Mouse (Mus musculus): ENCODE data around the gene Gm13288. TPM values are rescaled to one million over a fixed set of nuclear protein-coding genes. Genes with fewer than 3 reads are reported as not detected.
"Not testable (repeated sequence)": the region's sequence is repeated elsewhere in the genome, so short reads cannot be mapped to it uniquely, and the experiment has no call there.

Gm13288 gene
- polyA plus RNA-seq, 1 experiment from 2014 or later = 0.09 TPM

DNA sequence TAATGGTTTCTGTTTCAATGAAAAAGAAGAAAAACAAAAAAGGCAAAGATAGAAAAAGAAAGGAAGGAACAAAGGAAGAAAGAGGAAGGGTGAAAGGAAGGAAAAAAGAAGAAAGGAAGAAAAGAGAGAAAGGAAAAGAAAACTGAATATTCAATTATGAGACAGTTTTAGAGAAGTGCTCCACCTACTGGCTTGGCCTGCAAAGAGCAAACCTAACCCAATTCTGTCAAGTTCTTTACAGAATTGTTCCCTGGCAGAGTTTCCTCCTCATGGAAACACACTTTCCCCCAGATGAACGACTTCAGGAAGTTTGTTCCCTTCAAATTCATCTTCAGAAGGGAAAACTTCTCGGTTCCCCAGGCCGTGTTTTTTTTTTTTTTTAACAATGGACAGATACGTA is 17.7 kb downstream of the Gm13288 start:
- WGBS = 29% methylated on average over 4 of the region's 4 CpGs
- no peaks in the 10 kb centered on the region for H3K36me3 ChIP-seq
- no peak for DNase-seq (ENCODE audit: low spot score)
- no peaks in the 10 kb centered on the region for H3K9me3 ChIP-seq (replicated peaks)
- H3K4me3 ChIP-seq = no peak overlapping the region
- H3K27me3 ChIP-seq (ENCODE audit: low read depth, poor library complexity, severe bottlenecking) = no peaks in the 10 kb centered on the region
- H3K27ac ChIP-seq (replicated peaks) = no peak overlapping the region
- no peaks in the 10 kb centered on the region for H3K4me1 ChIP-seq

DNA sequence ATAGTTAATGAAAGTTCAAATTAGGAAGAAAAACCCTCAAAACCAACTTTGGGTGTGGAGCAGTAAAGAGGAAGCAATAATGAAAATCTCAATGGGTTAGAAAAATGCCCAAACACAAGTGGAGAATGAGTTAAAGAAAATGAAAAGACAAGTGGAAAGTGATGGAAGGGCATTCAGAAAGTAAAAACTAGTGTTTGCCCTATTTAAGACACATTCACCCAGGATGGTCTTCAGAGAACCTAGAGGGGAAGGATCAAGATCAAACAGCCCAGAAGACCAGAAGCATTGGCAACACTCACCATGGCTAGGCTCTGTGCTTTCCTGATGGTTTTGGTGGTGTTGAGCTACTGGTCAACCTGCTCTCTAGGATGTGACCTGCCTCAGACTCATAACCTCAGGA is 21.8 kb downstream of the Gm13288 start, which contains the start of gene Ifna6:
Gene Ifna6 (plus strand): TSS at position 301 of the 400 bp plus-strand sequence.
- not testable (repeated sequence) for H3K27me3 ChIP-seq (ENCODE audit: low read depth, poor library complexity, severe bottlenecking); H3K4me1 ChIP-seq; H3K9me3 ChIP-seq (replicated peaks); H3K27ac ChIP-seq (replicated peaks); H3K4me3 ChIP-seq; H3K36me3 ChIP-seq; DNase-seq (ENCODE audit: low spot score)

DNA sequence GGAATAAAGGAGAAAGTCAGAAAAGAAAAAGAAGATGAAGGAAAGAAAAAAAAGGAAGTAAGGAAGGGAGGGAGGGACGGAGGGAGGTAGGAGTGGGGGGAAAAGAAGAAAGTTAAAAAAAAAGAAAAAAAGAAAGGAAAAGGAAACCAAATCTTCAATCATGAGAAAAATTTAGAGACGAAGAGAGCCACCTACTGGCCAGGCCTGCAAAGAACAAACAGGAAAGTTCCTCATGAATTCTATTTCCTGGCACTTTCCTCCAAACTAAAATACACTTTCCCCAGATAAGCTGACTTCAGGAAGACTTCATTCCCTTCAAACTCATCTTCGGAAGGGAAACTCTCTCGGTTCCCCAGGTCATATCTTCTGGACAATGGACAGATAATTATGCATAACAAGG is 25.2 kb downstream of the Gm13288 start:
- Histone ChIP-seq H3K36me3 (no peaks in the 10 kb centered on the region), H3K4me3 (no peak overlapping the region), H3K4me1 (no peaks in the 10 kb centered on the region), H3K27ac (replicated peaks) (no peak overlapping the region), H3K27me3 (ENCODE audit: low read depth, poor library complexity, severe bottlenecking) (no peaks in the 10 kb centered on the region), H3K9me3 (replicated peaks) (no peaks in the 10 kb centered on the region)
- WGBS = 31% methylated on average over 4 of the region's 4 CpGs
- DNase-seq (ENCODE audit: low spot score) = no peak

DNA sequence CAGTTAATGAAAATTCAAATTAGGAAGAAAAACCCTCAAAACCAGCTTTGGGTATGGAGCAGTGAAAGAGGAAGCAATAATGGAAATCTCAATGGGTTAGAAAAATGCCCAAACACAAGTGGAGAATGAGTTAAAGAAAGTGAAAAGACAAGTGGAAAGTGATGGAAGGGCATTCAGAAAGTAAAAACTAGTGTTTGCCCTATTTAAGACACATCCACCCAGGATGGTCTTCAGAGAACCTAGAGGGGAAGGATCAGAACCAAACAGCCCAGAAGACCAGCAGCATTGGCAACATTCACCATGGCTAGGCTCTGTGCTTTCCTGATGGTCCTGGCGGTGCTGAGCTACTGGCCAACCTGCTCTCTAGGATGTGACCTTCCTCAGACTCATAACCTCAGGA is 29.9 kb downstream of the Gm13288 start, which contains the start of gene Ifna5:
Gene Ifna5 (plus strand): TSS at position 301 of the 400 bp plus-strand sequence.
- not testable (repeated sequence) for H3K36me3 ChIP-seq; H3K27ac ChIP-seq (replicated peaks); H3K4me3 ChIP-seq; H3K4me1 ChIP-seq; DNase-seq (ENCODE audit: low spot score); H3K27me3 ChIP-seq (ENCODE audit: low read depth, poor library complexity, severe bottlenecking); H3K9me3 ChIP-seq (replicated peaks)
- WGBS = 70% methylated on average over 1 of the region's 1 CpGs

DNA sequence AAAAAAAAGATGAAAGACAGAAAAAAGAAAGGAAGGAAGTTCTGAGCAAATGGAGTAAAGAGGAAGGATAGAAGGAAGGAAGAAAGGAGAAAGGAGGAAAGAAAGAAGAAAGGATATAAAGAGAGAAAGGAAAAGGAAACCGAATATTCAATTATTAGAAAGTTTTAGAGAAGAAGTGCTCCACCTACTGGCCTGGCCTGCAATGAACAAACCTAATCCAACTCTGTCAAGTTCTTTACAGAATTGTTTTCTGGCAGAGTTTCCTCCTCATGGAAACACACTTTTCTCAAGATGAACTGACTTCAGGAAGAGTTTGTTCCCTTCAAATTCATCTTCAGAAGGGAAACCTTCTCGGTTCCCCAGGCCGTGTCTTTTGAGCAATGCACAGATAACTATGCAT is 33.5 kb downstream of the Gm13288 start:
- Histone ChIP-seq H3K27me3 (ENCODE audit: low read depth, poor library complexity, severe bottlenecking) (no peaks in the 10 kb centered on the region), H3K4me3 (no peak overlapping the region), H3K9me3 (replicated peaks) (no peaks in the 10 kb centered on the region), H3K36me3 (no peaks in the 10 kb centered on the region), H3K27ac (replicated peaks) (no peak overlapping the region), H3K4me1 (no peaks in the 10 kb centered on the region)
- no peak for DNase-seq (ENCODE audit: low spot score)
- WGBS = 59% methylated on average over 3 of the region's 3 CpGs

GRCm38 (mm10) chr4:88840058-88840457 is 34.7 kb downstream of the Gm13288 start:
- Histone ChIP-seq H3K27me3 (ENCODE audit: low read depth, poor library complexity, severe bottlenecking) (no peaks in the 10 kb centered on the region), H3K27ac (replicated peaks) (no peak overlapping the region), H3K4me1 (no peaks in the 10 kb centered on the region), H3K9me3 (replicated peaks) (no peaks in the 10 kb centered on the region), H3K36me3 (no peaks in the 10 kb centered on the region), H3K4me3 (no peak overlapping the region)
- no peak for DNase-seq (ENCODE audit: low spot score)
- 86% methylated on average over 3 of the region's 3 CpGs for WGBS

GRCm38 (mm10) chr4:88841438-88841911 is 36.1 kb downstream of the Gm13288 start, which contains the start of gene Ifna4:
Gene Ifna4, plus strand, starts transcription at chr4:88841861.
- H3K27me3 ChIP-seq (ENCODE audit: low read depth, poor library complexity, severe bottlenecking) = no peaks in the 10 kb centered on the region
- 49% methylated on average over 2 of the region's 2 CpGs for WGBS
- H3K9me3 ChIP-seq (replicated peaks) = no peaks in the 10 kb centered on the region
- no peak for DNase-seq (ENCODE audit: low spot score)
- H3K27ac ChIP-seq (replicated peaks) = no peak within 1 kb of the TSS
- H3K4me1 ChIP-seq = no peaks in the 10 kb centered on the region
- H3K4me3 ChIP-seq = no peak within 1 kb of the TSS
- H3K36me3 ChIP-seq = no peaks in the 10 kb centered on the region

GRCm38 (mm10) chr4:88845334-88845733 is 40.0 kb downstream of the Gm13288 start:
- Histone ChIP-seq H3K4me1 (no peaks in the 10 kb centered on the region), H3K36me3 (no peaks in the 10 kb centered on the region), H3K4me3 (no peak overlapping the region), H3K9me3 (replicated peaks) (no peaks in the 10 kb centered on the region), H3K27me3 (ENCODE audit: low read depth, poor library complexity, severe bottlenecking) (0 out of 2 replicates have a peak, but pooled peaks cover 5% of the 10 kb centered on the region), H3K27ac (replicated peaks) (no peak overlapping the region)
- no peak for DNase-seq (ENCODE audit: low spot score)
- WGBS = 56% methylated on average over 2 of the region's 2 CpGs

GRCm38 (mm10) chr4:88849698-88850097 is 44.4 kb downstream of the Gm13288 start, which contains the start of gene Ifna1:
Gene Ifna1, plus strand, starts transcription at chr4:88850087.
- Histone ChIP-seq H3K27ac (replicated peaks) (no peak within 1 kb of the TSS), H3K4me1 (peaks cover 8% of the 10 kb centered on the region), H3K36me3 (no peaks in the 10 kb centered on the region), H3K27me3 (ENCODE audit: low read depth, poor library complexity, severe bottlenecking) (0 out of 2 replicates have a peak, but pooled peaks cover 9% of the 10 kb centered on the region), H3K9me3 (replicated peaks) (no peaks in the 10 kb centered on the region), H3K4me3 (no peak within 1 kb of the TSS)
- 86% methylated on average over 1 of the region's 1 CpGs for WGBS
- DNase-seq (ENCODE audit: low spot score) = no peak

- no peak overlapping the region for H3K27ac ChIP-seq (replicated peaks)
- no peaks in the 10 kb centered on the region for H3K9me3 ChIP-seq (replicated peaks)
- no peak overlapping the region for H3K4me3 ChIP-seq
- 37% methylated on average over 4 of the region's 4 CpGs for WGBS
- H3K36me3 ChIP-seq = no peaks in the 10 kb centered on the region
- no peak for DNase-seq (ENCODE audit: low spot score)
- H3K27me3 ChIP-seq (ENCODE audit: low read depth, poor library complexity, severe bottlenecking) = 0 out of 2 replicates have a peak, but pooled peaks cover 9% of the 10 kb centered on the region
- H3K4me1 ChIP-seq = peaks cover 8% of the 10 kb centered on the region
These were observed 45.9 kb downstream of the Gm13288 start for GRCm38 (mm10) chr4:88851026-88851763.

Other genes with a start within 250 kb of the Gm13288 start
- not detected in 2 replicates for gene Ifna15, start 247.3 kb upstream of the Gm13288 start, polyA plus RNA-seq (2016; fragmentation: Nextera tagmentation; extraction: Ambion mirVana)
- not detected in 2 replicates for gene Ifna14, start 233.7 kb upstream of the Gm13288 start, polyA plus RNA-seq (2016; fragmentation: Nextera tagmentation; extraction: Ambion mirVana)
- gene Ifna9, start 213.1 kb upstream of the Gm13288 start, polyA plus RNA-seq (2016; fragmentation: Nextera tagmentation; extraction: Ambion mirVana) = not detected in 2 replicates
- not detected in 2 replicates for gene Ifna12, start 202.2 kb upstream of the Gm13288 start, polyA plus RNA-seq (2016; fragmentation: Nextera tagmentation; extraction: Ambion mirVana)
- not detected in 2 replicates for gene C87499, start 171.1 kb upstream of the Gm13288 start, polyA plus RNA-seq (2016; fragmentation: Nextera tagmentation; extraction: Ambion mirVana)
- not detected in 2 replicates for gene Ifna13, start 161.1 kb upstream of the Gm13288 start, polyA plus RNA-seq (2016; fragmentation: Nextera tagmentation; extraction: Ambion mirVana)
- gene Ifna16, start 128.6 kb upstream of the Gm13288 start, polyA plus RNA-seq (2016; fragmentation: Nextera tagmentation; extraction: Ambion mirVana) = not detected in 2 replicates
- gene Ifna2, start 121.6 kb upstream of the Gm13288 start, polyA plus RNA-seq (2016; fragmentation: Nextera tagmentation; extraction: Ambion mirVana) = not detected in 2 replicates
- not detected in 2 replicates for gene Ifnab, start 114.2 kb upstream of the Gm13288 start, polyA plus RNA-seq (2016; fragmentation: Nextera tagmentation; extraction: Ambion mirVana)
- 0.80 and 1.1 TPM in 2 replicates for gene Gm26566, start 83.7 kb upstream of the Gm13288 start, polyA plus RNA-seq (2016; fragmentation: Nextera tagmentation; extraction: Ambion mirVana)
- 95.6 and 111 TPM in 2 replicates for gene Klhl9, start 83.1 kb upstream of the Gm13288 start, polyA plus RNA-seq (2016; fragmentation: Nextera tagmentation; extraction: Ambion mirVana)
- not detected in 2 replicates for gene Gm13271, start 50.7 kb upstream of the Gm13288 start, polyA plus RNA-seq (2016; fragmentation: Nextera tagmentation; extraction: Ambion mirVana)
- gene Gm13283, start 45.4 kb upstream of the Gm13288 start, polyA plus RNA-seq (2016; fragmentation: Nextera tagmentation; extraction: Ambion mirVana) = 0.19 and 0.32 TPM in 2 replicates
- gene Gm13290, start 31.7 kb upstream of the Gm13288 start, polyA plus RNA-seq (2016; fragmentation: Nextera tagmentation; extraction: Ambion mirVana) = 0.29 TPM in 1 of 2 replicates, not detected in the other
- not detected in 2 replicates for gene Gm13289, start 28.6 kb upstream of the Gm13288 start, polyA plus RNA-seq (2016; fragmentation: Nextera tagmentation; extraction: Ambion mirVana)
- gene Gm13272, start 25.7 kb upstream of the Gm13288 start, polyA plus RNA-seq (2016; fragmentation: Nextera tagmentation; extraction: Ambion mirVana) = not detected in 2 replicates
- gene Ifnz, start 23.4 kb upstream of the Gm13288 start, polyA plus RNA-seq (2016; fragmentation: Nextera tagmentation; extraction: Ambion mirVana) = 0.51 TPM in 1 of 2 replicates, not detected in the other
- gene Gm13276, start 19.8 kb upstream of the Gm13288 start, polyA plus RNA-seq (2016; fragmentation: Nextera tagmentation; extraction: Ambion mirVana) = not detected in 2 replicates
- not detected in 2 replicates for gene Gm13277, start 16.9 kb upstream of the Gm13288 start, polyA plus RNA-seq (2016; fragmentation: Nextera tagmentation; extraction: Ambion mirVana)
- not detected in 2 replicates for gene Gm13278, start 14.0 kb upstream of the Gm13288 start, polyA plus RNA-seq (2016; fragmentation: Nextera tagmentation; extraction: Ambion mirVana)
- 0.34 TPM in 1 of 2 replicates, not detected in the other for gene Gm13275, start 11.0 kb upstream of the Gm13288 start, polyA plus RNA-seq (2016; fragmentation: Nextera tagmentation; extraction: Ambion mirVana)
- gene Gm13279, start 8.1 kb upstream of the Gm13288 start, polyA plus RNA-seq (2016; fragmentation: Nextera tagmentation; extraction: Ambion mirVana) = not detected in 2 replicates
- gene Gm13285, start 5.9 kb upstream of the Gm13288 start, polyA plus RNA-seq (2016; fragmentation: Nextera tagmentation; extraction: Ambion mirVana) = 0.62 TPM in 1 of 2 replicates, not detected in the other
- gene Gm13287, start 2.3 kb upstream of the Gm13288 start, polyA plus RNA-seq (2016; fragmentation: Nextera tagmentation; extraction: Ambion mirVana) = not detected in 2 replicates
- gene Ifna7, start 10.7 kb downstream of the Gm13288 start, polyA plus RNA-seq (2016; fragmentation: Nextera tagmentation; extraction: Ambion mirVana) = not detected in 2 replicates
- gene Ifna11, start 14.4 kb downstream of the Gm13288 start, polyA plus RNA-seq (2016; fragmentation: Nextera tagmentation; extraction: Ambion mirVana) = not detected in 2 replicates
- not detected in 2 replicates for gene Ifna6, start 21.9 kb downstream of the Gm13288 start, polyA plus RNA-seq (2016; fragmentation: Nextera tagmentation; extraction: Ambion mirVana)
- not detected in 2 replicates for gene Ifna5, start 30.0 kb downstream of the Gm13288 start, polyA plus RNA-seq (2016; fragmentation: Nextera tagmentation; extraction: Ambion mirVana)
- gene Ifna4, start 36.3 kb downstream of the Gm13288 start, polyA plus RNA-seq (2016; fragmentation: Nextera tagmentation; extraction: Ambion mirVana) = not detected in 2 replicates
- not detected in 2 replicates for gene Ifna1, start 44.6 kb downstream of the Gm13288 start, polyA plus RNA-seq (2016; fragmentation: Nextera tagmentation; extraction: Ambion mirVana)
- gene Ifne, start 74.7 kb downstream of the Gm13288 start, polyA plus RNA-seq (2016; fragmentation: Nextera tagmentation; extraction: Ambion mirVana) = not detected in 2 replicates

Data from midbrain, embryonic 10.5 days (tissue).